Mouse (Mus musculus) kidney, embryonic 16.5 days (tissue): Measurements from ENCODE around the gene Hnf4a. TPM values are rescaled to one million over a fixed set of nuclear protein-coding genes. Genes with fewer than 3 reads are reported as not detected.

Experiments
- ATAC-seq: fragments of 200-750 bp; cut with Nextera tagmentation; 2 replicates; pipeline ENCODE4 v1.8.0; 2017; ENCODE audit warnings: moderate TSS enrichment; ENCODE audit not compliant: low FRiP score, low TSS enrichment
- H3K27ac ChIP-seq: fragments of 300-500 bp; sonication (generic); 2 replicates; pipeline ENCODE4 v1.5.1; 2014; ENCODE audit warnings: low read length
- H3K27me3 ChIP-seq: fragments of 300-500 bp; sonication (generic); 2 replicates; pipeline ENCODE4 v1.6.1; 2014; ENCODE audit warnings: low read length, control low read depth, mixed read lengths; ENCODE audit not compliant: insufficient read depth
- H3K36me3 ChIP-seq: fragments of 300-500 bp; sonication (generic); 2 replicates; pipeline ENCODE4 v1.6.1; 2014; ENCODE audit warnings: low read length, control low read depth, mixed read lengths; ENCODE audit not compliant: insufficient read depth
- H3K4me1 ChIP-seq: fragments of 300-500 bp; sonication (generic); 2 replicates; pipeline ENCODE4 v1.6.1; 2014; ENCODE audit warnings: low read length, control low read depth, mixed read lengths; ENCODE audit not compliant: insufficient read depth
- H3K4me2 ChIP-seq: fragments of 300-500 bp; sonication (generic); replicated peaks from 2 replicates; pipeline ENCODE4 v1.6.1; 2014; ENCODE audit warnings: low read depth, low read length
- H3K4me3 ChIP-seq: fragments of 300-500 bp; sonication (generic); 2 replicates; pipeline ENCODE4 v1.5.1; 2014; ENCODE audit warnings: mild to moderate bottlenecking, low read length
- H3K9ac ChIP-seq: fragments of 300-500 bp; sonication (generic); replicated peaks from 2 replicates; pipeline ENCODE4 v1.6.1; 2014; ENCODE audit warnings: low read length
- H3K9me3 ChIP-seq: fragments of 300-500 bp; sonication (generic); 2 replicates; pipeline ENCODE4 v1.6.1; 2016; ENCODE audit warnings: low read length, control low read depth
- WGBS: fragments of 180-500 bp; shearing (Covaris S2); extraction: QIAGEN DNeasy Blood & Tissue Kit; methylation state at CpG from one replicate; pipeline ENCODE4 v1.1.7; 2014; 5-methylcytosine and 5-hydroxymethylcytosine counted together
- polyA plus RNA-seq: library from polyadenylated mRNA; unstranded; fragments of >200 nt; fragmentation: Nextera tagmentation; extraction: Ambion mirVana; gene quantifications from 2 replicates; pipeline ENCODE4 v1.2.1, GENCODE M21; 2015

Gene Hnf4a
- polyA plus RNA-seq, 1 experiment from 2014 or later, result 25.8 TPM

DNA sequence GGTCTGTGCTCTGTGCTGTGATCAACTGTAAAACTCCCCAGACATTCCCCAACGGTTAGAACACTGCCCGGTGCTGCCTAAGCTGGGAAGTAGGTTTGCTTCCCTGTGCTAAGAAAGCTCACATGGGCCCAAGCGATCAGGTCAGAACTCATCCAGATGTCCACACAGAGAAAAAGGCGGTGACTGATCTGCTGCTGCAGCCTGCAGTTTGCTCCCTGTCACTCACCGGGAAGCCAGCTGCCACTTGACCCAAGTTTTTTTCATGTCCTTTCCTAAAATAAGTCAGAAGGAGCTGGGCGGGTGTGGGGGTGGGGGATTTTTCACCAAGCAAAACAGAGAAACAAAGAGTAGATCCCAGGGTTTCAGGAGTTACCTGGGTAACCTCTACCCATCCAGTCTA is 42.0 kb upstream of the Hnf4a start:
- no peak overlapping the region for H3K9ac ChIP-seq
- H3K4me3 ChIP-seq, result no peak overlapping the region
- no peaks in the 10 kb centered on the region for H3K4me1 ChIP-seq
- H3K9me3 ChIP-seq, result no peaks in the 10 kb centered on the region
- H3K27ac ChIP-seq, result no peak overlapping the region
- ATAC-seq, result no peak
- H3K4me2 ChIP-seq, result no peak overlapping the region
- H3K36me3 ChIP-seq, result peaks cover 19% of the 10 kb centered on the region
- H3K27me3 ChIP-seq, result 0 out of 2 replicates have a peak, but pooled peaks cover 2% of the 10 kb centered on the region
- WGBS, result 67% methylated on average over 6 of the region's 6 CpGs

DNA sequence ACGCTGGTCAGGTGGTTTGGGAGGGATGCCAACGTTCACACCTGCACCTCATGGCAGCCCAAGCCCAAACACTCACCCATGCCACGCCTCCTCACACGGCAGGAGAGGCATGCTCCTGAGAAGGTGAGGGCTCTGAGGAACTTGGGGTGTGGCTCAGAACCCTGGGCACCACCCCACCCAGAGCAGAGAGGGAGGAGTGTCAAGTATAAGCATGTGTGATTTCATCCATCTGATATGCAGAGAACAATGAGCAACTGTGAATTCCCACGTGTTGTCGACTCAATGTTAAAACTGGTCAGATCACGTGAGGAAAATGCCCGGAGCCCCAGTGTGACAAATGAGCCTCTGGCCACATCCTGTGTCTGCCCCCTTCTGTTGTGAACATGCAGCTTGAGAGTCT is 39.8 kb upstream of the Hnf4a start:
- Histone ChIP-seq H3K4me3 (no peak overlapping the region), H3K9ac (no peak overlapping the region), H3K27ac (no peak overlapping the region), H3K9me3 (no peaks in the 10 kb centered on the region), H3K36me3 (peaks cover 20% of the 10 kb centered on the region), H3K4me1 (peaks cover 6% of the 10 kb centered on the region), H3K4me2 (no peak overlapping the region), H3K27me3 (no peaks in the 10 kb centered on the region)
- WGBS, result 79% methylated on average over 8 of the region's 8 CpGs
- no peak for ATAC-seq

DNA sequence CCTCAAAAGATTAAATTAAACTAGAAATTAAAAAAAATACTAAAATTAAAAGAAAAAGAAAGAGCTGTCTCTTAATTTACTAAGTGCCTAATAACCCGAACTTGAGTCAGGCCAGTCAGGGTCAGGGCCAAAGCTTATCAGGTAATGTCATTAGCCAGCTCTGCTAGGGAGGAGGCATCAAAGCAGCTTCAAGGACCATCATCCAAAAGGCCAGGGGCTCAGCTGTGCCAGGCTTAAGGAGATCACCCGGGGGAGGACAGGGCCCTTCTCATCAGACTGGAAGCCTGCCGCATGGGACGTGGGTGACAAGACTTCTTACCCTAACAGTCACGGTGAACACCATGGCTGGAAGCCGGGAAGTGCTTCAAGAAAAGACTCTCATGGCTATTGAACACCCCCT is 39.0 kb upstream of the Hnf4a start:
- H3K36me3 ChIP-seq, result peaks cover 20% of the 10 kb centered on the region
- ATAC-seq, result no peak

DNA sequence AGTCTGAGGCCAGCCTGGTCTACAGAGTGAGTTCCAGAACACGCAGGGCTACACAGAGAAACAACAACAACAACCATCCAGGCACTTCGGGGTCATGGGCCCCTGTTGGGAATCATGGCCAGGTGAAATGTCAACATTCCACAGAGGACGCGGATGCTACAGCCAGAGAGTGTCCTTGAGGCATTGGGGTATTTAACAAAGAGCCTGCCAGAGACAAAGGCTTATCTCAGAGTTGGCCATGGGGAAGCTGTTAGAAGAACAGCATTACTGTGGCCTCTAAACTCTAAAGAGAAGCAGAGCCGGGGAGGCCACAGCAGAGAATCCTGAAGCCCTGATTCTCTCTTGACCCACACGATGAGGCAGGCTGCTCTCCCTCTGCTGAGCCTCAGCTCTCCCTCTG is 37.7 kb upstream of the Hnf4a start:
- Histone ChIP-seq H3K4me2 (no peak overlapping the region), H3K4me3 (no peak overlapping the region), H3K4me1 (peaks cover 7% of the 10 kb centered on the region), H3K9me3 (no peaks in the 10 kb centered on the region), H3K27me3 (no peaks in the 10 kb centered on the region), H3K9ac (no peak overlapping the region), H3K27ac (no peak overlapping the region), H3K36me3 (peaks cover 20% of the 10 kb centered on the region)
- ATAC-seq, result no peak
- WGBS, result 90% methylated on average over 6 of the region's 6 CpGs

More for the DNA sequence above, 39.0 kb upstream of the Hnf4a start:
- H3K9ac ChIP-seq, result no peak overlapping the region
- H3K4me1 ChIP-seq, result peaks cover 7% of the 10 kb centered on the region
- no peak overlapping the region for H3K4me3 ChIP-seq
- no peaks in the 10 kb centered on the region for H3K27me3 ChIP-seq
- no peaks in the 10 kb centered on the region for H3K9me3 ChIP-seq
- no peak overlapping the region for H3K4me2 ChIP-seq
- 88% methylated on average over 6 of the region's 6 CpGs for WGBS
- no peak overlapping the region for H3K27ac ChIP-seq

DNA sequence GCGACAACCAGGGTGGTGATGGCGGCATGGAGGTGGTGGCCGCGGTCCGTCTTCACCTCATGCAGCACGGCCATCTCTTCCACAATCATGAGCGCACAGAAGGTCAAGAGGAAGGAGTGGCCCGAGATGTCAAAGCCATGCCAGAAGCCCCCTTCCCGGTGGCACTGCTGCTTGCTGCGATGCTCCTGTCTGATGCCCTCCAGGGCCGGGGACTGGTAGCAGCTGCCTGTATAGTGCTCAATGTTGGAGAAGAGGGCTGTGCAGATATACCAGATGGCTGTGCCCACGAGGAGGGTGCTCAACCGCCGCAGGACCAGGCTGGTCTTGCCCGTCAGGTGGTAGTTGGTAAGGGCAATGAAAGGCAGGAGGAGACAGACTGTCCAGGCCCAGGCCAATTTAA is 36.9 kb upstream of the Hnf4a start:
- H3K36me3 ChIP-seq, result peaks cover 20% of the 10 kb centered on the region
- H3K4me2 ChIP-seq, result no peak overlapping the region
- no peak for ATAC-seq
- no peak overlapping the region for H3K27ac ChIP-seq
- peaks cover 7% of the 10 kb centered on the region for H3K4me1 ChIP-seq
- H3K9me3 ChIP-seq, result no peaks in the 10 kb centered on the region
- H3K9ac ChIP-seq, result no peak overlapping the region
- no peak overlapping the region for H3K4me3 ChIP-seq
- 94% methylated on average over 14 of the region's 15 CpGs for WGBS
- H3K27me3 ChIP-seq, result no peaks in the 10 kb centered on the region

DNA sequence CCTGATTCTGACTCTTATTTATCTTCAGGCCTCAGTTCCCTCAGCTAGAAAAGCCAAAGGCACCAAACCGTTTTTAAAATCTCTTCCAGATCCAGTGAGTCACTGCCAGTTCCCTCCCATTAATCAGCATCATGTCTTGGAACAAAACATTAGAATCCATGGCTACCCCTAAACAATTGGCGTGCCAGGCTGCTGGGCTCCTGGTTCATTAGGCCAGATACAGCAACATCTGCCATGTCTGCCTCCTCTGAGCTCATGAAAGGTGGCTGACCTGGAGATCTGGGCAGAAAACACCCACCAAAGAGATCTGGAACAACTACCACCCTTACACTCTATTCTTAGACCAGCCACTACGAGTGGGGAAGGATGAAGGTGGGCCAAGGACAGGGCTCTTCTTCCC is 35.5 kb upstream of the Hnf4a start:
- no peaks in the 10 kb centered on the region for H3K9me3 ChIP-seq
- H3K27me3 ChIP-seq, result no peaks in the 10 kb centered on the region
- 82% methylated on average over 3 of the region's 3 CpGs for WGBS
- H3K27ac ChIP-seq, result no peak overlapping the region
- no peak overlapping the region for H3K4me3 ChIP-seq
- H3K36me3 ChIP-seq, result peaks cover 19% of the 10 kb centered on the region
- no peak overlapping the region for H3K9ac ChIP-seq
- peak overlapping the region; percentile 84; the same call in 1 of the 2 replicates for H3K4me2 ChIP-seq
- H3K4me1 ChIP-seq, result peaks cover 7% of the 10 kb centered on the region
- ATAC-seq, result no peak

DNA sequence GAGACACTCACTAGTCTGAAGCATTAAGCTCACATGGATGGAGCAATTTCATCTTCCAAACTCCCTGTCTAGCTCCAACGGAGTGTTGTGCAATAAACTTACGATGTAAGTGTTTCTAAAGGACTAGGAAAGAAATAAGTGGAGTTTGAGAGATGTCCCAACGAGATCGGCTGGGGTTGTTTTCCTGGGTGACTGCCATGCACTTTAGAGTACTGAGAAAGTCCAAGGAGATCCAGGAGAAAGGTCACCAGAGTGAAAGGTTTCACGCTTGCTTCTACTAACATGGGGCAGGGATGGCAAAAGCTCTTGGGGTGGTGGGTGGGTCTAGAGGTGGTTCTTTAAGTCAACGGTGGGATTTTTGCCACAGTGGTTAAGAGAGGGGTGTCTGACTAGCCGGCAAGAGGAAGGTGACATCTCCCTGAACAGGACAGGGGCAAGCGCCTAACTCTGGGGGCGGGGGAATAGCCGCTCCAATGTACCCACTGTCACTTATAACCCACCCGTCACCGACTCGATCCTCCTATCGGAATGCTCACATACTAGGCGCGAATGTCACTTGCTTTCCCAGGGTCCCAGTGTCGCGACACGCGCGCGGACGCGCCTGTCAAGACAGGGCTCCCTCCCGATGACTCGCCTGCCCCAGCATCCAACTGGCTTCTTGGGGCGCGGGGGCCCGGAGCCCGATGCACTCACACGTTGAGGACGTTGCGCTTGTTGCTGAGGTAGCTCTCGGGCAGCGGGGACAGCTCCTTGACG is 34.7 kb upstream of the Hnf4a start:
- WGBS, result 3% methylated on average over 36 of the region's 36 CpGs

DNA sequence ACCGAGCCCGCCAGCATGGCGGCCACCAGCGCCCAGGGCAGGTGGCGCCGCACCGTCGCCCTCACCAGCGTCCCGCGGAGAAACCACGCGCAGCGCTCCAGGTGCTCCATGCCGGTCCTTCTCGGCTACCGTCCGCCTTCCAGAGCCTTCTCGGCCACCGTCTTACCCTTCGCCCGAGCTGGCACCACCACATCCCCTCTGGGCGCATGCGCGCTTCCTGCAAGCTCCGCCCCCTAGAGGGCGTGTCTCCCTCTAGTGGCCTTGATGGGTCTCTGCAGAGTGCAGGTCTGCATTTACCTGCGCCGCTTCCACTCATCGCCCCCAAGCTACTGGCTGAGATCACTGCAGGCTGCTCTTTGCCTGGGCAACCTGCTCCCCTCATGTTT is 34.1 kb upstream of the Hnf4a start, which contains the start of gene Fitm2:
Gene Fitm2 (minus strand): TSS at position 164 of the 386 bp plus-strand sequence.
- no peaks in the 10 kb centered on the region for H3K9me3 ChIP-seq
- under 1% methylated on average over 30 of the region's 30 CpGs for WGBS
- H3K4me1 ChIP-seq, result peaks cover 7% of the 10 kb centered on the region
- H3K4me3 ChIP-seq, result peak within 1 kb of the TSS; percentile 88
- peaks cover 17% of the 10 kb centered on the region for H3K36me3 ChIP-seq
- H3K27me3 ChIP-seq, result no peaks in the 10 kb centered on the region
- peak; percentile 96 for ATAC-seq
- H3K4me2 ChIP-seq, result peak within 1 kb of the TSS; percentile 84
- 0 out of 2 replicates have a peak within 1 kb of the TSS, but pooled peaks have one; percentile 43 for H3K27ac ChIP-seq
- peak within 1 kb of the TSS; percentile 86 for H3K9ac ChIP-seq

More for the DNA sequence above, 34.7 kb upstream of the Hnf4a start:
- Histone ChIP-seq H3K4me3 (peak overlapping the region; percentile 88), H3K36me3 (peaks cover 17% of the 10 kb centered on the region), H3K27ac (0 out of 2 replicates have a peak overlapping the region, but pooled peaks have one; percentile 43), H3K9ac (peak overlapping the region; percentile 86), H3K27me3 (no peaks in the 10 kb centered on the region), H3K4me2 (peak overlapping the region; percentile 84), H3K4me1 (peaks cover 7% of the 10 kb centered on the region), H3K9me3 (no peaks in the 10 kb centered on the region)
- peak; percentile 79 for ATAC-seq

DNA sequence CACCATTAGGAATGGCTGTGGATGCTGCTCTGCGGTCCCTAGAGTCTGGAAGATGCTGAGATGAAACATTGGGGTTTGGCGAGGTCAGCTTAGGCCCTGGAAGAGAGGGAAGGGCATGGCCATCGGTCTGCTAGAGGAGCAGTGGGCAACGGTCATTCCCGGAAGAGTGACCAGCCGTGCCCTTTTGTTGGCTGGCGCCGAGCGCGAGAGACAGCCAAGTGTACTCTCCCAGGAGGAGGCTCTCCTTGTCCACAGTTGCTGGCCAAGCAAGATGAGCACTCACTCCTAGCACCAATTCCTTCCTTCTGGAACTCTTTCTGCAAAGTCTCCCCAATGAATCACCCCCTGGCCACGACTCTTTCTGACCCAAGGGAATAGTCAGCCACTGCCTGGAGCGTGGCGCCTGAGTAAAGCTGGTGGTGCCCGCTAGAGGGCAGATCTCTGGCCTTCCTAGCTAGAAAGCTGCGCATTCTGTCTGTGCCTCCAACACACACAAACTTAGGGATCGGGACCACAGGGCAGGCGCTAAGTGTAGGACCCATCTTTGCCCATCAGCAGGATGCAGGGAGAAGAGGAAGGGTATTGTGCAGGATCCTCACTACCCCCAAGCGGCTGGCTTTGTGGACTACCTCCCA is 26.3 kb upstream of the Hnf4a start:
- no peak overlapping the region for H3K4me3 ChIP-seq
- no peak overlapping the region for H3K9ac ChIP-seq
- H3K4me2 ChIP-seq, result no peak overlapping the region
- peaks cover 25% of the 10 kb centered on the region for H3K27me3 ChIP-seq
- peaks cover 10% of the 10 kb centered on the region for H3K4me1 ChIP-seq
- 0 out of 2 replicates have a peak, but pooled peaks have one; percentile 25 for ATAC-seq
- no peaks in the 10 kb centered on the region for H3K36me3 ChIP-seq
- no peak overlapping the region for H3K27ac ChIP-seq
- no peaks in the 10 kb centered on the region for H3K9me3 ChIP-seq
- WGBS, result 53% methylated on average over 18 of the region's 18 CpGs

DNA sequence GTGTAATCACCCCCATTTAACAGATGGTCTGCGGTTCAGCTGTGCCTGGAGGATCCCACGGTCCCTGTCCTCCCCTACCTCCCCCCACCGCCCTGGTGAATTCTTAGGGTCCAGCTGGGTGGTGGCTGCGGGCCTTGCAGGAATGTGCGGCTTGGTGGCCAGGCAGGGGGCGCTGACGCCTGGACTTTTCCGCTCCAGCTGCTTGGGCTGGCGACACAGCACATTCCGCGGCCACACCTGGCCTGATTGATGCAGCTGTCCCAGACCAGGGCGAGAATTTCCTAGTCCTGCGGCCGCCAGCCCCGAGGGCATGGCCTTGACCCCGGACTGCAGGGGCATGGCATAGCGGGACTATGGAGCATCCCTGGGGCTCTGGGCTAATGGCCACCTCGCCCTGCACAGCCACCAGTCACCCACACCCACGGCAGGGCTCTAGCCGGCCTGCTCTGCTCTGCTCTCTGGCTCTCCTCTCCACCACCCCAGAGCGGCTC is 25.0 kb upstream of the Hnf4a start:
- H3K4me1 ChIP-seq, result peaks cover 10% of the 10 kb centered on the region
- 1% methylated on average over 21 of the region's 21 CpGs for WGBS

More for the DNA sequence above, 25.0 kb upstream of the Hnf4a start:
- Histone ChIP-seq H3K4me2 (peak overlapping the region; percentile 53), H3K27ac (no peak overlapping the region), H3K9me3 (no peaks in the 10 kb centered on the region), H3K4me3 (peak overlapping the region; percentile 34), H3K27me3 (peaks cover 25% of the 10 kb centered on the region), H3K36me3 (no peaks in the 10 kb centered on the region), H3K9ac (0 out of 2 replicates have a peak overlapping the region, but pooled peaks have one; percentile 24)
- ATAC-seq, result peak; percentile 80
